Mouse (Mus musculus): Measurements from ENCODE around the gene Gnl3l.

Gnl3l gene

GRCm38 (mm10) chrX:150956522-150957300 lies 60.4 kb downstream of the Gnl3l start:
- peak; percentile 89 for ATAC-seq (ENCODE audit: low TSS enrichment)

GRCm38 (mm10) chrX:150956016-150956415 lies 61.1 kb downstream of the Gnl3l start:
- ATAC-seq (ENCODE audit: low TSS enrichment): no peak

- ATAC-seq (ENCODE audit: low TSS enrichment): no peak
Measured at GRCm38 (mm10) chrX:150955441-150955840, 61.7 kb downstream of the Gnl3l start.

GRCm38 (mm10) chrX:150954721-150955120 lies 62.4 kb downstream of the Gnl3l start:
- no peak for ATAC-seq (ENCODE audit: low TSS enrichment)

Measured in frontal cortex, adult (tissue).